12 mouse cellular contexts compared by ENCODE assay signal in the genomic region with DNA sequence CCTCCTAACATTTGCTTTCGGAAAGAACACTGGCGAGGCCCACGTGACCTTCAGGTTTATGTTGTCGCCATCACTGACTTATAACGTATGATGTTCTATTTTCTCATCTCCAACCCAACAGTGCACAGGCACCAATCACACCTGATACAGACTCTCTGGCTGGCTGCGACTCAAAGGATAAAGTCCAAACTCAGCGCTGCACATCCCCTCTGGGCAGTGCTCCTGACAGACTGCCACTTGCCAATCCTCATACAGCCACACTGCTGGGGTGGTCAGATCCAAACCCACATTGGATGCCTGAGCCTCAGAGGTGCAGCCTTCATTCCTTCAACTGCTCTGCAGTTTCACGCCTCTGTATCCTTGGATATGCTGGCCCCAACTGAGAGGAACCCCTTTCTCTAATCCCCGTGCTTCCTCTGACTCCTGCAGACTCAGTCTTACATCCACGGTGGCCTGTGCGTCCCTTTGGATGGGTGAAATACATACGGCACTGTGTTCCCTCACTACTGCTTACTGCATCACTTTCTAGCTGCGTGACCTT. TPM values are rescaled to one million over a fixed set of nuclear protein-coding genes. Genes with fewer than 3 reads are reported as not detected.
A peak's percentile ranks its signal among the peaks of the same experiment; 100 is the strongest.
DNase-seq lines count a peak whose midpoint lies in the region; ATAC-seq and TF ChIP-seq lines count a peak whose summit lies in the region.
"Had no signal": no experiment of that assay in that cellular context is flagged by ENCODE, and none has a peak within 500 bp of the region (broad histone marks: within the 10 kb centered on the region; RNA-seq: fewer than 3 reads in every experiment).

No protein-coding gene starts in this region.

- 73% methylated on average over 13 of the region's 13 CpGs for WGBS in heart, embryonic 13.5 days
- 76% methylated on average over 13 of the region's 13 CpGs for WGBS in liver, embryonic 14.5 days (ENCODE audit: insufficient replicate concordance)

- TF ChIP-seq CTCF in testis, adult 2 months (IDR thresholded peaks at IDR 0.05; ENCODE audit: control insufficient read depth, insufficient read depth, insufficient replicate concordance, low read depth, low read length) = no peak
- TF ChIP-seq CTCF in liver, embryonic 14.5 days (IDR thresholded peaks at IDR 0.05; ENCODE audit: low read depth) = no peak

- peak overlapping the region; percentile 95 for H3K4me2 ChIP-seq in heart, embryonic 13.5 days
- H3K4me2 ChIP-seq in liver, embryonic 14.5 days (ENCODE audit: low read depth) = peak overlapping the region; percentile 90

- DNase-seq in heart, postnatal 25 days (ENCODE audit: low spot score) = no peak
- DNase-seq in testis, postnatal 14 days (ENCODE audit: low spot score) = no peak
- no peak for DNase-seq in liver, embryonic 14.5 days (ENCODE audit: low read depth in 3 of 3, low spot score in 3 of 3)
- no peak for DNase-seq in B cell, adult 2 months
- DNase-seq in ovary, adult 18-20 months (ENCODE audit: low spot score) = no peak
- DNase-seq: heart, postnatal 36 days; thymus, postnatal 4 days had no signal

- TF ChIP-seq POLR2A in testis, adult 2 months (IDR thresholded peaks at IDR 0.05; ENCODE audit: control insufficient read depth, low read depth, low read length) = peak; percentile 18; the same call in 1 of the 2 replicates

- H3K9me3 ChIP-seq in heart, embryonic 13.5 days = no peaks in the 10 kb centered on the region
- no peaks in the 10 kb centered on the region for H3K9me3 ChIP-seq in liver, embryonic 14.5 days (ENCODE audit: control insufficient read depth, low read length)
- H3K9me3 ChIP-seq: embryonic facial prominence, embryonic 13.5 days had no signal

- H3K4me1 ChIP-seq in heart, embryonic 13.5 days = peaks cover 68% of the 10 kb centered on the region
- no peaks in the 10 kb centered on the region; the same call in 1 of the 2 replicates for H3K4me1 ChIP-seq in testis, adult 2 months (ENCODE audit: control insufficient read depth, insufficient read depth, low read length)
- peaks cover 52 to 59% of the 10 kb centered on the region in 2 experiments for H3K4me1 ChIP-seq in liver, embryonic 14.5 days (replicated peaks; ENCODE audit: control insufficient read depth in 2 of 2, insufficient read depth in 2 of 2, low read length in 1 of 2)

- no peaks in the 10 kb centered on the region for H3K27me3 ChIP-seq in heart, embryonic 13.5 days (replicated peaks)
- H3K27me3 ChIP-seq in testis, adult 2 months (ENCODE audit: control insufficient read depth, insufficient read depth, low read length) = no peaks in the 10 kb centered on the region
- no peaks in the 10 kb centered on the region for H3K27me3 ChIP-seq in liver, embryonic 14.5 days (ENCODE audit: control insufficient read depth, insufficient read depth, low read length)
- H3K27me3 ChIP-seq: CH12.LX; embryonic facial prominence, embryonic 13.5 days had no signal

- TF ChIP-seq EP300 in liver, embryonic 14.5 days (IDR thresholded peaks at IDR 0.05; ENCODE audit: low read depth) = no peak

- no peaks in the 10 kb centered on the region for H3K36me3 ChIP-seq in heart, embryonic 13.5 days
- H3K36me3 ChIP-seq in testis, adult 2 months (ENCODE audit: control insufficient read depth, insufficient read depth, low read length) = no peaks in the 10 kb centered on the region
- peaks cover 3% of the 10 kb centered on the region; the same call in 1 of the 2 replicates for H3K36me3 ChIP-seq in liver, embryonic 14.5 days (replicated peaks; ENCODE audit: control insufficient read depth, insufficient read depth, low read depth)
- H3K36me3 ChIP-seq: embryonic facial prominence, embryonic 13.5 days had no signal

- intact Hi-C loops in heart, postnatal 25 days (cut with DNase I) = loop anchor here (5.0 to 10.0 kb wide), 2 partner anchors 323 to 440 kb away; partner anchors contain the start of gene Gpr137c

- H3K9ac ChIP-seq in heart, embryonic 13.5 days = peak overlapping the region; percentile 64
- peak overlapping the region; percentile 70 for H3K9ac ChIP-seq in liver, embryonic 14.5 days (replicated peaks)
- H3K9ac ChIP-seq: embryonic facial prominence, embryonic 13.5 days had no signal

- ATAC-seq in heart, embryonic 13.5 days (ENCODE audit: extremely low read depth, insufficient number of reproducible peaks, low FRiP score, low TSS enrichment) = no peak
- ATAC-seq in liver, embryonic 14.5 days (ENCODE audit: insufficient read depth) = no peak
- ATAC-seq in megakaryocyte-erythroid progenitor cell, adult 5-6 weeks (replicated peaks; ENCODE audit: low FRiP score, low TSS enrichment, poor library complexity, severe bottlenecking) = no peak

- H3K4me3 ChIP-seq in heart, embryonic 13.5 days = peak overlapping the region; percentile 89; the same call in 1 of the 2 replicates
- peak overlapping the region; percentile 70 for H3K4me3 ChIP-seq in testis, adult 2 months (ENCODE audit: control insufficient read depth, low read depth, low read length)
- peak overlapping the region; percentile 50 to 93 for H3K4me3 ChIP-seq in liver, embryonic 14.5 days (ENCODE audit: insufficient read depth in 1 of 2, low read depth in 2 of 2, low read length in 2 of 2)
- H3K4me3 ChIP-seq: embryonic facial prominence, embryonic 13.5 days had no signal

- H3K27ac ChIP-seq in heart, embryonic 13.5 days (replicated peaks) = no peak overlapping the region
- H3K27ac ChIP-seq in testis, adult 2 months (ENCODE audit: control insufficient read depth, insufficient read depth, low read depth, low read length) = no peak overlapping the region
- H3K27ac ChIP-seq in liver, embryonic 14.5 days = peak overlapping the region; percentile 97
- H3K27ac ChIP-seq: embryonic facial prominence, embryonic 13.5 days had no signal

RNA-seq across cellular contexts. Expression of gene Ddhd1, which starts 3.0 kb away (rescaled TPM):
- 6.7 and 7.9 TPM in 2 replicates for polyA plus RNA-seq in heart, embryonic 13.5 days (2015; fragmentation: Nextera tagmentation; extraction: Ambion mirVana)
- total RNA-seq in heart, postnatal 25 days (2021) = 1 to 10 TPM; 8.2 to 8.3 TPM
- 153 and 163 TPM in 2 replicates for polyA plus RNA-seq in testis, adult 2 months (2012; rRNA removed)
- polyA plus RNA-seq in liver, embryonic 14.5 days (2012; rRNA removed) = 12.9 and 15.4 TPM in 2 replicates
- 8.9 and 10.7 TPM in 2 replicates for polyA plus RNA-seq in liver, embryonic 14.5 days (2014; fragmentation: Nextera tagmentation; extraction: Ambion mirVana)
- total RNA-seq in megakaryocyte-erythroid progenitor cell, adult 5-6 weeks (2014; fragmentation: Nextera tagmentation) = 25.5 and 26.4 TPM in 2 replicates
- 18.2 and 42.8 TPM in 2 replicates for total RNA-seq in megakaryocyte-erythroid progenitor cell, adult 5-6 weeks (2017)
